Mouse (Mus musculus): ENCODE results near the gene Keap1.
"Not testable (repeated sequence)": the region's sequence is repeated elsewhere in the genome, so short reads cannot be mapped to it uniquely, and the experiment has no call there.

DNA sequence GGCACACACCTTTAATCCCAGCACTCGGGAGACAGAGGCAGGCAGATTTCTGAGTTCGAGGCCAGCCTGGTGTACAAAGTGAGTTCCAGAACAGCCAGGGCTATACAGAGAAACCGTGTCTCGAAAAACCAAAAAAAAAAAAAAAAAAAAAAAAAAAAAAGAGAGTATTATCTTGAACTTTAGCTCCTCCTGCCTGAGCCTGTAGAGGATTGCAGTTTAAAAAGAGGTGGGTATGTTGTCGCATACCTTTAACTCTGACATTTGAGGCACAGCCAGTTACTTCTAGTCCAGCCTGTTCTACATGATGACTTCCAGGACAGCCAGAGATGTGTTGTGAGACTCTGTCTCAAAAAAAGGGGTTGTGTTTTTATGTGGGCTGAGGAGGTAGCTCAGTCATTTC is 30.4 kb upstream of the Keap1 start:
- TF ChIP-seq CTCF, EP300 (IDR thresholded peaks at IDR 0.05; ENCODE audit: low read depth): not testable (repeated sequence)
